7 mouse cellular contexts compared by ENCODE assay signal in genomic region chr17:73305622-73306021, GRCm38 (mm10).
A peak's percentile ranks its signal among the peaks of the same experiment; 100 is the strongest.
DNase-seq lines count a peak whose midpoint lies in the region; ATAC-seq and TF ChIP-seq lines count a peak whose summit lies in the region.

No protein-coding gene starts in this region.

- TF ChIP-seq POLR2A in lung, adult 2 months (IDR thresholded peaks at IDR 0.05; ENCODE audit: borderline replicate concordance, extremely low read depth, low read depth, low read length), result no peak
- no peak for TF ChIP-seq POLR2A in cortical plate, adult 2 months (IDR thresholded peaks at IDR 0.05; ENCODE audit: extremely low read depth, insufficient read depth, low read length)

- 49% methylated on average over 9 of the region's 9 CpGs for WGBS in lung, adult 2 months
- 70% methylated on average over 9 of the region's 9 CpGs for WGBS in hindbrain, embryonic 16.5 days
- 44% methylated on average over 9 of the region's 9 CpGs for WGBS in liver, embryonic 14.5 days (ENCODE audit: insufficient replicate concordance)

- no peak overlapping the region for H3K4me3 ChIP-seq in lung, adult 2 months (replicated peaks; ENCODE audit: extremely low read depth, low read depth, low read length)
- no peak overlapping the region for H3K4me3 ChIP-seq in cortical plate, adult 2 months (ENCODE audit: insufficient read depth, low read length)
- H3K4me3 ChIP-seq in hindbrain, embryonic 16.5 days (ENCODE audit: low read length), result no peak overlapping the region
- H3K4me3 ChIP-seq in liver, embryonic 14.5 days (ENCODE audit: insufficient read depth in 1 of 2, low read depth in 2 of 2, low read length in 2 of 2), result no peak overlapping the region

- no peak overlapping the region for H3K9ac ChIP-seq in hindbrain, embryonic 16.5 days (ENCODE audit: low read depth, low read length)
- no peak overlapping the region for H3K9ac ChIP-seq in liver, embryonic 14.5 days (replicated peaks)

- peak; percentile 10 for DNase-seq in lung, adult 2 months
- no peak for DNase-seq in lung, postnatal 25 days (ENCODE audit: low spot score)
- DNase-seq in R1 (ENCODE audit: low read depth, low spot score), result peak; percentile 85
- peak; percentile 32 to 36 (median 32) for DNase-seq in liver, embryonic 14.5 days (ENCODE audit: low read depth in 3 of 3, low spot score in 3 of 3)
- peak; percentile 81 for DNase-seq in splenic B cell, adult 2 months (ENCODE audit: low read depth, low spot score)

- H3K36me3 ChIP-seq in hindbrain, embryonic 16.5 days (ENCODE audit: control insufficient read depth, insufficient read depth, low read length), result no peaks in the 10 kb centered on the region
- H3K36me3 ChIP-seq in liver, embryonic 14.5 days (replicated peaks; ENCODE audit: control insufficient read depth, insufficient read depth, low read depth), result no peaks in the 10 kb centered on the region
- no peaks in the 10 kb centered on the region for H3K36me3 ChIP-seq in splenic B cell, adult 2 months (ENCODE audit: control insufficient read depth, insufficient read depth, low read length, poor library complexity, severe bottlenecking)

- no peaks in the 10 kb centered on the region for H3K4me1 ChIP-seq in lung, adult 2 months (ENCODE audit: control insufficient read depth, insufficient read depth, low read length)
- no peaks in the 10 kb centered on the region for H3K4me1 ChIP-seq in cortical plate, adult 2 months (ENCODE audit: control insufficient read depth, insufficient read depth, low read length)
- peaks cover 2% of the 10 kb centered on the region; the same call in 1 of the 2 replicates for H3K4me1 ChIP-seq in hindbrain, embryonic 16.5 days (ENCODE audit: control insufficient read depth, insufficient read depth, low read depth, low read length)
- no peaks in the 10 kb centered on the region for H3K4me1 ChIP-seq in liver, embryonic 14.5 days (replicated peaks; ENCODE audit: control insufficient read depth in 2 of 2, insufficient read depth in 2 of 2, low read length in 1 of 2)

- peak; percentile 29; the same call in 1 of the 2 replicates for ATAC-seq in hindbrain, embryonic 16.5 days
- no peak for ATAC-seq in liver, embryonic 14.5 days (ENCODE audit: insufficient read depth)

- TF ChIP-seq CTCF in lung, adult 2 months (IDR thresholded peaks at IDR 0.05; ENCODE audit: insufficient read depth, low read length), result peak; percentile 48
- peak; percentile 69 for TF ChIP-seq CTCF in cortical plate, adult 2 months (IDR thresholded peaks at IDR 0.05; ENCODE audit: extremely low read depth, insufficient read depth, low read length)
- peak; percentile 77 for TF ChIP-seq CTCF in liver, embryonic 14.5 days (IDR thresholded peaks at IDR 0.05; ENCODE audit: low read depth)

- H3K9me3 ChIP-seq in hindbrain, embryonic 16.5 days (ENCODE audit: control insufficient read depth, low read length), result no peaks in the 10 kb centered on the region
- no peaks in the 10 kb centered on the region for H3K9me3 ChIP-seq in liver, embryonic 14.5 days (ENCODE audit: control insufficient read depth, low read length)

- no peak overlapping the region for H3K27ac ChIP-seq in cortical plate, adult 2 months (ENCODE audit: insufficient read depth, low read length)
- H3K27ac ChIP-seq in hindbrain, embryonic 16.5 days (ENCODE audit: low read depth, low read length), result no peak overlapping the region
- H3K27ac ChIP-seq in liver, embryonic 14.5 days, result no peak overlapping the region

- H3K4me2 ChIP-seq in hindbrain, embryonic 16.5 days (ENCODE audit: low read length), result no peak overlapping the region
- H3K4me2 ChIP-seq in liver, embryonic 14.5 days (ENCODE audit: low read depth), result no peak overlapping the region

- no peak for TF ChIP-seq EP300 in liver, embryonic 14.5 days (IDR thresholded peaks at IDR 0.05; ENCODE audit: low read depth)

- H3K27me3 ChIP-seq in hindbrain, embryonic 16.5 days (replicated peaks; ENCODE audit: control insufficient read depth, insufficient read depth, low read length), result peaks cover 2% of the 10 kb centered on the region
- no peaks in the 10 kb centered on the region; the same call in 1 of the 2 replicates for H3K27me3 ChIP-seq in liver, embryonic 14.5 days (ENCODE audit: control insufficient read depth, insufficient read depth, low read length)
- H3K27me3 ChIP-seq in splenic B cell, adult 2 months (ENCODE audit: control insufficient read depth, insufficient read depth, low read length, poor library complexity, severe bottlenecking), result no peaks in the 10 kb centered on the region
